ENCODE assay signal across 8 mouse cellular contexts in the genomic region with DNA sequence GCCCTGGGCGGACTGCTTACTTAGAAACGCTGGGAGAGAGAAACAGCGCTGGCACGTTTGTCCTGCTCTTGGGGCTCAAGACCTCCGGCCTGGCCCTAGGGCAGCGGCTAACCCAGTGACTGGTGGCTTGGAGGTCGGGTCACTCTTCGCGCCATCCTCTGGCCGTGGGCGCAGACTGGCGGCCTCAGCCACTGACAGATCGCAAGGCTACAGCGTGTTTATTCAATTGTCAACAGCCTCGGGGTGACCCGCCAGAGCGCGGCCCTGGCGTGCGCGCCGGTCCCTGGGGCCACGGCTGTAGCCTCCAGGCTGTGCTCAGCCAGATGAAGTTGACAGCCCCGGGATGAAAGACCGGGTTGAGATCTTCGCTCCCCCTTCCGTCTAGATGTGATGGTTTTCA. TPM values are rescaled to one million over a fixed set of nuclear protein-coding genes. Genes with fewer than 3 reads are reported as not detected.
DNase-seq lines count a peak whose midpoint lies in the region; ATAC-seq lines count a peak whose summit lies in the region.
"Had no signal": no experiment of that assay in that cellular context is flagged by ENCODE, and none has a peak within 500 bp of the region (broad histone marks: within the 10 kb centered on the region; RNA-seq: fewer than 3 reads in every experiment).

No protein-coding gene starts in this region.

- no peak for ATAC-seq in lung, embryonic 16.5 days (ENCODE audit: low read depth)
- no peak for ATAC-seq in embryonic facial prominence, embryonic 14.5 days (ENCODE audit: low read depth)
- no peak for ATAC-seq in kidney, embryonic 14.5 days (ENCODE audit: low FRiP score, low TSS enrichment)
- ATAC-seq in neural tube, embryonic 13.5 days (ENCODE audit: low read depth): 0 out of 2 replicates have a peak, but pooled peaks have one; percentile 11

- H3K9me3 ChIP-seq in lung, embryonic 16.5 days (ENCODE audit: control insufficient read depth, low read length): no peaks in the 10 kb centered on the region
- no peaks in the 10 kb centered on the region for H3K9me3 ChIP-seq in embryonic facial prominence, embryonic 14.5 days (ENCODE audit: control insufficient read depth, low read length)
- no peaks in the 10 kb centered on the region for H3K9me3 ChIP-seq in kidney, embryonic 14.5 days (ENCODE audit: control insufficient read depth, low read length)
- no peaks in the 10 kb centered on the region for H3K9me3 ChIP-seq in neural tube, embryonic 13.5 days

- H3K4me1 ChIP-seq in lung, embryonic 16.5 days (replicated peaks; ENCODE audit: control insufficient read depth, insufficient read depth, low read length): peaks cover 14% of the 10 kb centered on the region
- peaks cover 10% of the 10 kb centered on the region for H3K4me1 ChIP-seq in embryonic facial prominence, embryonic 14.5 days (ENCODE audit: control insufficient read depth, insufficient read depth, low read length)
- peaks cover 16% of the 10 kb centered on the region for H3K4me1 ChIP-seq in kidney, embryonic 14.5 days (ENCODE audit: control insufficient read depth, insufficient read depth, low read length)
- H3K4me1 ChIP-seq in neural tube, embryonic 13.5 days (replicated peaks): peaks cover 22% of the 10 kb centered on the region

- no peak for DNase-seq in lung, adult 18-20 months
- DNase-seq in embryonic facial prominence, embryonic 14.5 days (ENCODE audit: low spot score): no peak
- DNase-seq in cerebellum, postnatal 4 days (ENCODE audit: low spot score in 2 of 2): no peak
- DNase-seq in MN1 (ENCODE audit: low spot score): no peak

- H3K36me3 ChIP-seq in lung, embryonic 16.5 days (ENCODE audit: control insufficient read depth, insufficient read depth, low read length): no peaks in the 10 kb centered on the region
- H3K36me3 ChIP-seq in embryonic facial prominence, embryonic 14.5 days (ENCODE audit: control insufficient read depth, insufficient read depth, low read length): no peaks in the 10 kb centered on the region
- no peaks in the 10 kb centered on the region for H3K36me3 ChIP-seq in kidney, embryonic 14.5 days (ENCODE audit: control insufficient read depth, insufficient read depth, low read length)
- H3K36me3 ChIP-seq in neural tube, embryonic 13.5 days: no peaks in the 10 kb centered on the region

- no peak overlapping the region for H3K9ac ChIP-seq in lung, embryonic 16.5 days (ENCODE audit: low read length)
- no peak overlapping the region for H3K9ac ChIP-seq in embryonic facial prominence, embryonic 14.5 days (ENCODE audit: low read depth, low read length)
- peak overlapping the region; percentile 97 for H3K9ac ChIP-seq in kidney, embryonic 14.5 days (ENCODE audit: low read depth, low read length)
- no peak overlapping the region for H3K9ac ChIP-seq in neural tube, embryonic 13.5 days

- WGBS in lung, embryonic 16.5 days: under 1% methylated on average over 27 of the region's 27 CpGs
- WGBS in embryonic facial prominence, embryonic 14.5 days: 1% methylated on average over 26 of the region's 27 CpGs
- WGBS in kidney, embryonic 14.5 days: under 1% methylated on average over 27 of the region's 27 CpGs
- WGBS in neural tube, embryonic 13.5 days: 1% methylated on average over 27 of the region's 27 CpGs

- H3K27me3 ChIP-seq in lung, embryonic 16.5 days (ENCODE audit: control insufficient read depth, insufficient read depth, low read depth, low read length): peaks cover 90% of the 10 kb centered on the region
- H3K27me3 ChIP-seq in embryonic facial prominence, embryonic 14.5 days (replicated peaks; ENCODE audit: control insufficient read depth, insufficient read depth, low read length): peaks cover 97% of the 10 kb centered on the region
- peaks cover 17% of the 10 kb centered on the region; the same call in 1 of the 2 replicates for H3K27me3 ChIP-seq in kidney, embryonic 14.5 days (ENCODE audit: control insufficient read depth, insufficient read depth, low read length)
- peaks cover 98% of the 10 kb centered on the region for H3K27me3 ChIP-seq in neural tube, embryonic 13.5 days

- H3K4me3 ChIP-seq in lung, embryonic 16.5 days (ENCODE audit: low read length): peak overlapping the region; percentile 16
- H3K4me3 ChIP-seq in embryonic facial prominence, embryonic 14.5 days (ENCODE audit: low read depth, low read length): peak overlapping the region; percentile 20; the same call in 1 of the 2 replicates
- H3K4me3 ChIP-seq in kidney, embryonic 14.5 days (ENCODE audit: low read length): peak overlapping the region; percentile 80
- H3K4me3 ChIP-seq in neural tube, embryonic 13.5 days: no peak overlapping the region

- H3K27ac ChIP-seq in lung, embryonic 16.5 days (ENCODE audit: low read length): no peak overlapping the region
- H3K27ac ChIP-seq in embryonic facial prominence, embryonic 14.5 days (replicated peaks; ENCODE audit: low read depth, low read length): no peak overlapping the region
- H3K27ac ChIP-seq in kidney, embryonic 14.5 days (ENCODE audit: low read depth, low read length): peak overlapping the region; percentile 57; the same call in 1 of the 2 replicates
- H3K27ac ChIP-seq in neural tube, embryonic 13.5 days (replicated peaks): no peak overlapping the region

- H3K4me2 ChIP-seq in lung, embryonic 16.5 days (ENCODE audit: low read depth, low read length): peak overlapping the region; percentile 35
- H3K4me2 ChIP-seq in embryonic facial prominence, embryonic 14.5 days (ENCODE audit: low read depth, low read length): peak overlapping the region; percentile 29; the same call in 1 of the 2 replicates
- H3K4me2 ChIP-seq in kidney, embryonic 14.5 days (replicated peaks; ENCODE audit: low read depth, low read length): peak overlapping the region; percentile 59
- H3K4me2 ChIP-seq in neural tube, embryonic 13.5 days: peak overlapping the region; percentile 11

RNA-seq across cellular contexts. Expression of gene Wt1, which starts 3.4 kb away (rescaled TPM):
- 5.2 and 6.3 TPM in 2 replicates for polyA plus RNA-seq in lung, embryonic 16.5 days (2015; fragmentation: Nextera tagmentation; extraction: Ambion mirVana)
- 0.54 and 0.84 TPM in 2 replicates for polyA plus RNA-seq in embryonic facial prominence, embryonic 14.5 days (2014; fragmentation: Nextera tagmentation; extraction: Ambion mirVana)
- 108 and 164 TPM in 2 replicates for polyA plus RNA-seq in kidney, embryonic 14.5 days (2014; fragmentation: Nextera tagmentation; extraction: Ambion mirVana)
- polyA plus RNA-seq in neural tube, embryonic 13.5 days (2015; fragmentation: Nextera tagmentation; extraction: Ambion mirVana): 2.5 and 4.0 TPM in 2 replicates

RNA-seq across cellular contexts. Expression of gene Gm11060, which starts 31.1 kb away (rescaled TPM):
- polyA plus RNA-seq in lung, embryonic 16.5 days (2015; fragmentation: Nextera tagmentation; extraction: Ambion mirVana): not detected in 2 replicates
- not detected in 2 replicates for polyA plus RNA-seq in embryonic facial prominence, embryonic 14.5 days (2014; fragmentation: Nextera tagmentation; extraction: Ambion mirVana)
- not detected in 2 replicates for polyA plus RNA-seq in kidney, embryonic 14.5 days (2014; fragmentation: Nextera tagmentation; extraction: Ambion mirVana)
- polyA plus RNA-seq in neural tube, embryonic 13.5 days (2015; fragmentation: Nextera tagmentation; extraction: Ambion mirVana): not detected in 2 replicates
- polyA plus RNA-seq: gonadal fat pad, adult 2 months had no signal

Comparison
In these comparisons a context has a peak if more than half of its experiments do, and no peak if none do; other contexts are left out.
1. RNA of gene Wt1, which starts 3.4 kb away (polyA plus RNA-seq): 108 to 164 TPM in kidney, embryonic 14.5 days; 5.2 to 6.3 TPM in lung, embryonic 16.5 days, 2.5 to 4.0 TPM in neural tube, embryonic 13.5 days and 0.54 to 0.84 TPM in embryonic facial prominence, embryonic 14.5 days; every median in the first group is over 10 times any median in the second.
2. Peak in every context shown above with its lines, with median percentiles within 50 percentile points of each other: H3K4me2 ChIP-seq.